Mouse (Mus musculus) midbrain, embryonic 13.5 days (tissue): ENCODE measurements around the gene Dyrk4. TPM values are rescaled to one million over a fixed set of nuclear protein-coding genes. Genes with fewer than 3 reads are reported as not detected.

Source experiments
- ATAC-seq: fragments of 200-750 bp; cut with Nextera tagmentation; 2 replicates; pipeline ENCODE4 v1.8.0; 2017; ENCODE audit warnings: mild to moderate bottlenecking, moderate TSS enrichment, moderate library complexity
- H3K27ac ChIP-seq: fragments of 300-500 bp; sonication (generic); 2 replicates; pipeline ENCODE4 v1.5.1; 2015; ENCODE audit warnings: inconsistent platforms, mild to moderate bottlenecking, moderate library complexity
- H3K27me3 ChIP-seq: fragments of 300-500 bp; sonication (generic); 2 replicates; pipeline ENCODE4 v1.6.1; 2015; ENCODE audit warnings: mild to moderate bottlenecking, inconsistent platforms
- H3K36me3 ChIP-seq: fragments of 300-500 bp; sonication (generic); 2 replicates; pipeline ENCODE4 v1.6.1; 2015; ENCODE audit warnings: mild to moderate bottlenecking, inconsistent platforms
- H3K4me1 ChIP-seq: fragments of 300-500 bp; sonication (generic); replicated peaks from 2 replicates; pipeline ENCODE4 v1.6.1; 2015; ENCODE audit warnings: inconsistent platforms
- H3K4me2 ChIP-seq: fragments of 300-500 bp; sonication (generic); replicated peaks from 2 replicates; pipeline ENCODE4 v1.6.1; 2015; ENCODE audit warnings: moderate library complexity, mild to moderate bottlenecking, inconsistent platforms
- H3K4me3 ChIP-seq: fragments of 300-500 bp; sonication (generic); replicated peaks from 2 replicates; pipeline ENCODE4 v1.5.1; 2015; ENCODE audit warnings: mild to moderate bottlenecking, inconsistent platforms
- H3K9ac ChIP-seq: fragments of 300-500 bp; sonication (generic); replicated peaks from 2 replicates; pipeline ENCODE4 v1.6.1; 2015; ENCODE audit warnings: mild to moderate bottlenecking, inconsistent platforms
- H3K9me3 ChIP-seq: fragments of 300-500 bp; sonication (generic); 2 replicates; pipeline ENCODE4 v1.6.1; 2016; ENCODE audit warnings: mild to moderate bottlenecking, inconsistent platforms
- WGBS: fragments of 180-500 bp; shearing (Covaris S2); methylation state at CpG from one replicate; pipeline ENCODE4 v1.1.7; 2015; 5-methylcytosine and 5-hydroxymethylcytosine counted together
- polyA plus RNA-seq: library from polyadenylated mRNA; unstranded; fragments of >200 nt; fragmentation: Nextera tagmentation; extraction: Ambion mirVana; gene quantifications from 2 replicates; pipeline ENCODE4 v1.2.1, GENCODE M21; 2015

Dyrk4 gene
- polyA plus RNA-seq, 1 experiment from 2014 or later: 0.36 TPM

DNA sequence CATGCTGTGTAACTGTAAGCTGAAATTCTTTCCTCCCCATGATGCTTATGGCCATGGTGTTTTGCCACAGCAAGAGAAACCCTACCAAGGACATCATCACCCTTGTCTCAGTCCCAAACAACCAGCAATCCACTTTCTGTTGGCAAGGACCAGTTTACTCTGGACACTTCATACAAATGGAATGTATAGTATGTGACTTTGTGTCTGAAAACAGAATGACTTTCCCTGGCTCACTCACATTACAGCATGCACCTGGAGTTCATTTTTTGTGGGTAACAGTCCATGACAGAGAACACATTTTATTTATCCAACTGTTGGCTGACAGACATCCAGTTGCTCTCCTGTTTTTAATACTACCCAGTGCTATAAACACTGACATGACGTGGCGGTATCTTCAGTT, 11.3 kb upstream of the Dyrk4 start:
- H3K9ac ChIP-seq: no peak overlapping the region
- 96% methylated on average over 2 of the region's 2 CpGs for WGBS
- 0 out of 2 replicates have a peak, but pooled peaks cover 2% of the 10 kb centered on the region for H3K4me1 ChIP-seq
- H3K4me2 ChIP-seq: no peak overlapping the region
- H3K27me3 ChIP-seq: no peaks in the 10 kb centered on the region
- H3K27ac ChIP-seq: no peak overlapping the region
- ATAC-seq: no peak
- H3K4me3 ChIP-seq: no peak overlapping the region
- no peaks in the 10 kb centered on the region for H3K9me3 ChIP-seq
- H3K36me3 ChIP-seq: peaks cover 39% of the 10 kb centered on the region

DNA sequence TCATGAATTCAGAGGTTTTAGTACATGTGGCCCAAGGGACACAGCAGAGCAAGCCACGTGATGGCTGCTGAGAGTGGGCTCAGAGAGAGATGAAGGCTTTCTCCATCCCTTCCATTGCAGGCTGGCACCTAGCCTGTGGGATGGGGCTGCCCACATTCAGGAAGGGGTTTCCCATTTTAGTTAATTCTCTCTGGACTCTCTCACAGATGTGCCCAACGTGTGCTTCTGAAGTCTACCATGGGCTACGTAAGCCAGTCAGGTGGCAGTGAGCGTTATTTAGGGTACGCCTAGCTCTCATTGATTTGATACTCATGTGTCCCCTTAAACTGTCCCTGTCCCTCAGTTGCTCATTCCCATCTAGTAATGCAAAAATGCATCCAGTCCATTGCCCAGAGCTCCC, 6.7 kb downstream of the Dyrk4 start:
- Histone ChIP-seq H3K9ac (no peak overlapping the region), H3K4me1 (no peaks in the 10 kb centered on the region), H3K4me2 (no peak overlapping the region), H3K36me3 (no peaks in the 10 kb centered on the region), H3K9me3 (no peaks in the 10 kb centered on the region), H3K4me3 (no peak overlapping the region), H3K27ac (no peak overlapping the region), H3K27me3 (no peaks in the 10 kb centered on the region)
- no peak for ATAC-seq
- WGBS: 86% methylated on average over 5 of the region's 5 CpGs

DNA sequence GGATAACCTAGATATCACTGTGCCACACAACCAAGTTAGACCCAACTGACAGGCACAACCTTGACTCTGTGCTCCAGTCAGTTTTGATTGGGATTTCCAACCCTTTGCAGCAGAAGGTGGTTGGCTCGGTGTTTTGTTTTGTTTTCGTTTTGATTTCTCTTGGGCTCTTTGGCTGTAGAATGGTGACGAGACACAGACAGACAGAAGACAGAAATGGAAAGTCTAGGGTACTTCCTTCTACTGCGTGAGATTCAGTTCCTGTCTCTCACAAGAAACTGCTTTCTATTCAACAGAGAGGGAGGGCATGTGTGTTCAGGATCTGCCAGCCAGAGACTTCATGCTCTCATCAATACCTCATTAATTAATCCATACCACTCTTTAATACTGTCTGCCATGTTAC, 10.9 kb downstream of the Dyrk4 start:
- Histone ChIP-seq H3K36me3 (no peaks in the 10 kb centered on the region), H3K4me2 (no peak overlapping the region), H3K4me1 (no peaks in the 10 kb centered on the region), H3K4me3 (no peak overlapping the region), H3K27me3 (no peaks in the 10 kb centered on the region), H3K9me3 (no peaks in the 10 kb centered on the region), H3K9ac (no peak overlapping the region), H3K27ac (no peak overlapping the region)
- WGBS: 87% methylated on average over 4 of the region's 4 CpGs
- no peak for ATAC-seq

DNA sequence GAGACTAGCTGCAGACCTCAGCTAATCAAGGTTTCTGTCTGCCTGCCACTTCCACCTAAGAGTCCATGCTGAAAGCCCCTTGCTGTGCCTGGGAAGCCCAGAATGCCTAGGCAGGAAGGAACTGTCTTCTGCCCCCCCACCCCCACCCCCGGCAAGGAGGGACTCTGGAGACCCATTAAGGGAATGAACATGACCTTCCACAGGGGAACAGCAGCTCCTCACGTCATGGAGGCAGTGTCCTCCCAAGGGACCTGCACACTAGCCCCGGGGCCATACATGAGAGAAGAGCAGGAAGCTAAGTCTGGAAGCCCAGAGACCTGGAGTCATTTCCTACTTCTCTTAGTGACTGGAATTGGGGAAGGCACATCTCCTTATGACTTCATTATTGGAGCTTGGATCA, 13.8 kb downstream of the Dyrk4 start:
- Histone ChIP-seq H3K4me3 (no peak overlapping the region), H3K36me3 (no peaks in the 10 kb centered on the region), H3K9ac (no peak overlapping the region), H3K27me3 (no peaks in the 10 kb centered on the region), H3K4me2 (no peak overlapping the region), H3K27ac (no peak overlapping the region), H3K9me3 (no peaks in the 10 kb centered on the region), H3K4me1 (no peaks in the 10 kb centered on the region)
- 68% methylated on average over 3 of the region's 3 CpGs for WGBS
- ATAC-seq: no peak

DNA sequence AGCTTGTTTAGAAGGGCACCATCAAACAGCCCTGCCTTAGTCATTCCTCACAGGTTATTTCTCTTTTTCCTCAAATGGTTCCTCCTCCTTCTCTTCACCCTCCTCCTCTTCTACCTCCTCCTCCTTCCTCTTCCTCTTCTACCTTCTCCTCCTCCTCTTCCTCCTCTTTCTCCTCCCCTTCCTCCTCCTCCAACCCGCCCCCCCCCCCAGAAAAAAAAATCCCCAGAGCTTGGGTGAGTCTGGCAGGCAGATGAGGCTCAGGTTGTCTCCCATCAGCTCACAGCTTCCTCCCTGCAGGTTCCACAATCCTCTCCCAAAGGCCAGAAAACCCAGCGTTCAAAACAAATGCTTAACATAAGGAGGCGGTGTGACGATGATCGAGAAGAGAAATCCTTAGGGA, 14.3 kb downstream of the Dyrk4 start:
- Histone ChIP-seq H3K4me3 (no peak overlapping the region), H3K4me1 (no peaks in the 10 kb centered on the region), H3K9ac (no peak overlapping the region), H3K27me3 (no peaks in the 10 kb centered on the region), H3K27ac (no peak overlapping the region), H3K36me3 (no peaks in the 10 kb centered on the region), H3K4me2 (no peak overlapping the region), H3K9me3 (no peaks in the 10 kb centered on the region)
- 76% methylated on average over 4 of the region's 5 CpGs for WGBS
- no peak for ATAC-seq

DNA sequence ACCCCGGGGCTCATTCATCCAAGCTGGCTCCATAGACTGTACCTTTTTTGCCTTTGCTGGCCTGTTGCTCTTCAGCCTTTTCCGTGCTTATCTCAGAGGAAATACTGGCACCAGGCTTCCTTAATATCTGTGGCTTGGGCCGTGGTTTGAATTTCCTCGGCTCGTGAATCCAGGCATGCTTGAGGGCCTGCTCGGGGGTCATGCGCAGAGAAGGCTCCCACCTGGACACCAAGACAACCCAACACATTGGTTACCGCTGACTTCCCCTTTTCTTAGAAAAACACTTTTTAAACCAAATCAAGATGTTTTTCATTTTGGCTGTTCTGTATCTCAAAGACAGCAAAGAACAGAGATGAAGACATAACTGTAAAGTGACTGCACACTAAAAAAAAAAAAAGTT, 44.5 kb downstream of the Dyrk4 start:
- H3K4me3 ChIP-seq: no peak overlapping the region
- no peaks in the 10 kb centered on the region for H3K4me1 ChIP-seq
- H3K4me2 ChIP-seq: no peak overlapping the region
- WGBS: 87% methylated on average over 8 of the region's 8 CpGs
- no peaks in the 10 kb centered on the region for H3K9me3 ChIP-seq
- no peaks in the 10 kb centered on the region for H3K27me3 ChIP-seq
- ATAC-seq: no peak
- H3K27ac ChIP-seq: no peak overlapping the region
- H3K9ac ChIP-seq: no peak overlapping the region
- H3K36me3 ChIP-seq: no peaks in the 10 kb centered on the region

DNA sequence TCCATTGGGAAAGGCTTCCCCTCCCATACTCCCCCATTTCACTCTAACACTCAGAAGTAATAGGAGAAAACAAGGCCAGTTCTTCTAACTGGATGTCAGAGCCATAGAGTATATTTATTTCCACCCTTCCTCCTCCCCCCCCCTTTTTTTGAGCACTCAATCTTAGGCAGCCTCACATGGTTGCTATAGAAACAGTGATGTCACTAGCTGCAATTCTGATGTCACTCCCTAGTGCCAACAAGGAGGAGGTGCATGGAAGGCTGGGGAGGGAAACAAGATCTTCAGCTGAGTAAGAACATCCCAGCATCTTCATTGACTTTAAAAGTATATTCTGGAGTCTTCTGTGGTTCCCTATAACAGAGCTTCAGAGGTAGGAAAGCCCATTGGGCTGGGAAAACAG, 68.8 kb downstream of the Dyrk4 start, which contains the start of gene Akap3:
Akap3 (plus strand) TSS at position 218 of the 400 bp plus-strand sequence.
- Histone ChIP-seq H3K4me1 (peaks cover 12% of the 10 kb centered on the region), H3K4me3 (no peak within 1 kb of the TSS), H3K27ac (no peak within 1 kb of the TSS), H3K27me3 (peaks cover 5% of the 10 kb centered on the region; the same call in 1 of the 2 replicates), H3K9me3 (no peaks in the 10 kb centered on the region), H3K4me2 (no peak within 1 kb of the TSS), H3K9ac (no peak within 1 kb of the TSS), H3K36me3 (no peaks in the 10 kb centered on the region)
- no peak for ATAC-seq

DNA sequence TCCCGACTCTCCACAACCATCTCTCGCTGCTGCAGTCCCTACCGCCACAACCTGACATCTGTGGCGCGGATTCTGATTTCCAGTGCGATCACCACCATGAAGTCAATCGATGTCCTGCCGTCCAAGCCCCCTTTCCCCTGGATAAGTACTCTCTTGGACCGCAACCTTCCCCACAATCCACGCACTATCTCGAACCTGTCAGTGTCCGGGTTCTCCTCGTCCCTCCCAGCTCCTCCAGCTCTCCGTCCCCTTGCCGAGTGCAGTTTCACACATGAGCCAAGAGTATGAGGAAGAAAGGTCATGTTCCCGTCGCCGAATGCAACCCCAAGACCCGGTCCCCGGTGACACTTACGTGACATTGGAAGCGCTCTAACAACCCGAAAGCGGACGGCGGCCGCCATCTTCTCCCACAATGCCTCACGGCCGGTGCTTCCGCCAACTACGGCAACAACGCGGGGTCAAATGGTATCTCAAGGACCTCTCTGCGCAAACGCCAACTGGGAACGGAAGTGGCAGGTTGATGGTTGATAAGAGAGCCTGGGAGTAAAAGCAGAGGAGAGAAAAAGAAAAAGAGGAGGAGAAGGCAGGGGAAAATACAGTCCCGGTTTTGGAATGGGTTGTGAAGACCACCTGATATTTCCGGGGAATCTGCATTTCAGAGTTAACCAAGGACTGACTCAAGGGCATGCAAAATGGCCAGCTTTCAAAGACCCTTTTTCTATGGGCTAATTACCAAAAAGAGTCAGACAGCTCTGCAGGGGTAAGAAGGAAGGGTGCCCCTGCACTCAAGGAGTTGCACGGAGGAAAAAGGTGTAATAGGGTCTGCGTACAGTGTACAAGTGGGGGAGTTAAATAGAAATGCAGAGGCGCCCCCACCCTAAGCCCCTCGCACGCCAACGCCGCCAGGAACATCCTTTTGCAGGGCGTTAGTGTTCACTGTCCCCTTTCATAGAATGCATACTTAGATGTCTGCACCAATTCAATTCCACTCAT, 72.6 kb downstream of the Dyrk4 start, which contains the start of gene Ndufa9:
Ndufa9 (minus strand) TSS at position 425 of the 993 bp plus-strand sequence.
- 6% methylated on average over 46 of the region's 46 CpGs for WGBS
- Histone ChIP-seq H3K27me3 (peaks cover 5% of the 10 kb centered on the region; the same call in 1 of the 2 replicates), H3K9me3 (no peaks in the 10 kb centered on the region), H3K27ac (peak within 1 kb of the TSS; percentile 79), H3K36me3 (peaks cover 5% of the 10 kb centered on the region), H3K9ac (peak within 1 kb of the TSS; percentile 88), H3K4me3 (peak within 1 kb of the TSS; percentile 95), H3K4me1 (peaks cover 21% of the 10 kb centered on the region), H3K4me2 (peak within 1 kb of the TSS; percentile 93)
- ATAC-seq: peak; percentile 90

DNA sequence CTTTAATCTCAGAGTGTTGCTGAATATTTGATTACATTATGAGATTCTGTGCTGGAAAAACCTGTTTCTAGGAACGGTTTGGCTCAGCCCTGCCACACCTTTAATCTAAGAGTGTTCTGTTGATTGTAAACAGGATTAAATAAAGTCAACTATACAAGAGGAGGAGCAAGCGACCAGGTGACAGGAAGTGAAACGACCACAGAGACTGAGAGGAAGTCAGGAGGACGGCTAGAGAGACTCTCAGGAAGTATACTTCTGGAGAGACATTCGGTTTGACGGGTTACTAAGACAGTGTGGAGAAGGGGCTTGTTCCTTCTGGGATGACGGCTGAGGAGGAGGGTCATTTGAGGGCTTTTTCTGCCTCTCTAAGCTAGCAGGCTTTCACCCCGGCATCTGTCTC, 85.0 kb downstream of the Dyrk4 start:
- Histone ChIP-seq H3K27ac (no peak overlapping the region), H3K27me3 (no peaks in the 10 kb centered on the region), H3K4me3 (no peak overlapping the region), H3K36me3 (peaks cover 94% of the 10 kb centered on the region), H3K4me2 (no peak overlapping the region), H3K9ac (no peak overlapping the region), H3K9me3 (no peaks in the 10 kb centered on the region), H3K4me1 (no peaks in the 10 kb centered on the region)
- ATAC-seq: no peak
- 94% methylated on average over 8 of the region's 8 CpGs for WGBS

Other genes with a start within 250 kb of the Dyrk4 start
- gene Kcna6, start 181.2 kb downstream of the Dyrk4 start, polyA plus RNA-seq: 8.4 and 9.3 TPM in 2 replicates
- 173 and 183 TPM in 2 replicates for gene Ndufa9, start 72.7 kb downstream of the Dyrk4 start, polyA plus RNA-seq
- 0.07 and 0.18 TPM in 2 replicates for gene Akap3, start 68.7 kb downstream of the Dyrk4 start, polyA plus RNA-seq
- gene Rad51ap1, start 17.7 kb upstream of the Dyrk4 start, polyA plus RNA-seq: 25.8 and 30.0 TPM in 2 replicates
- 30.5 and 31.0 TPM in 2 replicates for gene D6Wsu163e, start 18.1 kb upstream of the Dyrk4 start, polyA plus RNA-seq
- not detected in 2 replicates for gene Fgf6, start 93.7 kb upstream of the Dyrk4 start, polyA plus RNA-seq
- gene Fgf23, start 151.1 kb upstream of the Dyrk4 start, polyA plus RNA-seq: 0.08 TPM in 1 of 2 replicates, not detected in the other
- 7.3 and 8.8 TPM in 2 replicates for gene Tigar, start 187.7 kb upstream of the Dyrk4 start, polyA plus RNA-seq
- gene Ccnd2, start 230.4 kb upstream of the Dyrk4 start, polyA plus RNA-seq: 700 and 837 TPM in 2 replicates